Mouse (Mus musculus) myocyte (in vitro differentiated cells): ENCODE results near the gene Rrnad1.

ENCODE experiments used
- MAX ChIP-seq: IDR thresholded peaks from one replicate; pipeline ENCODE4 v1.6.1; 2011; ENCODE audit warnings: low read depth, mild to moderate bottlenecking, control low read depth
- MYOD1 ChIP-seq, 3 experiments: IDR thresholded peaks; one replicate each; pipeline ENCODE4 v1.6.1; 2011; ENCODE audit warnings: control low read depth in 2 of 3, low read depth in 2 of 3, mild to moderate bottlenecking in 2 of 3, moderate library complexity in 1 of 3; ENCODE audit not compliant: insufficient read length in 2 of 3, control insufficient read depth in 1 of 3
- POLR2A ChIP-seq: IDR thresholded peaks from one replicate; pipeline ENCODE4 v1.6.1; 2011; ENCODE audit warnings: low read depth, mild to moderate bottlenecking, control low read depth, moderate library complexity; ENCODE audit not compliant: insufficient read length
- POLR2AphosphoS2 ChIP-seq: IDR thresholded peaks from one replicate; pipeline ENCODE4 v1.6.1; 2011; ENCODE audit warnings: low read depth, control low read depth; ENCODE audit not compliant: insufficient read length
- TCF12 ChIP-seq: IDR thresholded peaks from one replicate; pipeline ENCODE4 v1.6.1; 2011; ENCODE audit warnings: mild to moderate bottlenecking, control low read depth; ENCODE audit not compliant: poor library complexity, insufficient read depth, severe bottlenecking
- TCF3 ChIP-seq: IDR thresholded peaks from one replicate; pipeline ENCODE4 v1.6.1; 2011; ENCODE audit warnings: low read depth, control low read depth; ENCODE audit not compliant: insufficient read length
- USF1 ChIP-seq: IDR thresholded peaks from one replicate; pipeline ENCODE4 v1.6.1; 2011; ENCODE audit warnings: low read depth, mild to moderate bottlenecking, control low read depth, moderate library complexity

DNA sequence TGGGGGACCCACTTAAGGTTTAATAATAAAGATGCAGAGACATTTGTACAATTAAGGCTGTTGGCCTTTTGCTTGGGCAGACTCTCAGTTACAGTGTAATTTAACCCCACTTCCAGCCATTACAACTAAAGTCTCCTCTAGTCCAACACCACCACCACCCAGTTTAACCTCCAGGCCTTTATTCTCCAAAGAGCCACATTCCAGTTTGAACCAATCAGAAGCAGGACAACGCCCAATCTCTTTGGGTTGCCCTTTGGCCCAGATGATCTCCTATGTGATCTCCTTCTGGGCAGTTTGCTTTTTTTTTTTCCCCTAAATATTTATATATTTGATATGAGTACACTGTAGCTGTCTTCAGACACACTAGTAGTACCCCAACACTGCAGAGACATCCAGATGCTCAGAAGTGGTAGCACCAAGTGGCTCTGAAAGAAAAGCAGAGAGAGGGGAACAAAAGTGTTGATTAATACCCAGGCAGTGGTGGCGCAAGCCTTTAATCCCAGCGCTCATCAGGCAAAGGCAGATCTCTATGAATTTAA lies 37.1 kb downstream of the Rrnad1 start:
- TF ChIP-seq USF1, result no peak
- no peak for TF ChIP-seq TCF12
- no peak for TF ChIP-seq POLR2A
- no peak for TF ChIP-seq POLR2AphosphoS2
- TF ChIP-seq MAX, result no peak
- TF ChIP-seq TCF3, result no peak
- TF ChIP-seq MYOD1 (IDR thresholded peaks at IDR 0.05; ENCODE audit: control insufficient read depth in 1 of 3, insufficient read length in 2 of 3, low read depth in 2 of 3), result no peak
